Mouse (Mus musculus) spleen, postnatal 14 days (tissue): Measurements from ENCODE around the gene Astn2.

Source experiments
- DNase-seq, 2 experiments: peaks; one replicate each; pipeline ENCODE4 v3.0.0; 2021 to 2022; ENCODE audit warnings: low spot score in 2 of 2

The Astn2 gene

DNA sequence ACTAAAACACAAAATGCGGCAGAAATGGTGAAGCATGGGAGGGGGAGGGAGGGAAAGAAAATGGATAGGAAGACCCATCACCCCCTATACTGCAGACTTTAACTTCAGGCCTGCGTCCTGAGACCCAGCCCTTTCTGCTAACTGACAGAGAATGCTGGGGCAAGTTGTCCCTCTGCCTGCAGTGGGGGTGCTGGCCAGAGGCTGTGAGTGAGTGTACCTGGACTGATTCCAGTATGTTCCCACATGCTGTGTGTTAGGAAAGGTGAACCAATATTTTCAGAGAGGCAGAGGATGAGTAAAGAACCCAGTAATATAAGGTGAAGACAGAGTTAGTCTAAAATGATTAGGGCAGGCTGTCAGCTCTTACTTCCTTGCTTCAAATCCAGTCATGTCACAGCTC, 561.2 kb downstream of the Astn2 start:
- DNase-seq, result no peak

DNA sequence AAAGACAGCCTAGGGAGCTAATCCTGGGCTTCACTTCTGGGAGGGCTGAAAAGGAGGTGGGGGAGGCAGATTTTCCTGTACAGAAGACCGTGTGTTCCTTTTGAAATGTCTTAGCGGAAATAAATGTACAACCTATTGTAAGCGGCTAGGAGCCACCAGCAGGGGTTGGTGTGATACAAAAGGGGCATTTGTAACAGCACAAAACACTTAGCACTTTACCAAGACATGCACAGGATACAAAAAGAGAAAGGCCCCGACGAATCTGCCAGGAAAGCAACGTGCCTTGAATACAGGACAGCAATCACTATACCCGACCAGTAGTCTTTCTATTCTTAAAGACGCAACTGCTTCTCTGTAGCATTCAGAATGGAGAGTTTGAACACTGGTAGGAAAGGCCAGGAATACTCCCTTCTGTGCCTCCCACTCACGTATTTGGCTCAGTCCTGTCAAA, 564.8 kb downstream of the Astn2 start:
- no peak for DNase-seq

DNA sequence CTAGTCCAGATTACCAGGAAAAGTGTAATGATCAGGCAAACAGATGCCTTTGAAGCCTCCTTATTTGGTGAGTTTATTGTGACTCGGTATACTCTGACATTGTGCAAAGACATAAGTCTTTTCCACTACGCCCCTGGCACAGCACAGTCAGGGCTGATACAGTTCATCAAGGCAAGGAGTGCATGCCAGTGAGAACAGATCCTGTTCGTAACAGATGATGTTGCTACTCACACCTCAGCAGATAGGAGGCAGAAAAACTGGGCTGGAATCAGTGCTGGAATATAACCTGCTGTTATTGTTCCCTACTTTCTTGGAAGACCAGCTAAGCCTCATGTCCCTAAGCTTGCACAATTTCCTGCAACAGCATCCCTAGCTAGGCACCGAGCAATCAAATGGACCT, 565.6 kb downstream of the Astn2 start:
- DNase-seq, result no peak

DNA sequence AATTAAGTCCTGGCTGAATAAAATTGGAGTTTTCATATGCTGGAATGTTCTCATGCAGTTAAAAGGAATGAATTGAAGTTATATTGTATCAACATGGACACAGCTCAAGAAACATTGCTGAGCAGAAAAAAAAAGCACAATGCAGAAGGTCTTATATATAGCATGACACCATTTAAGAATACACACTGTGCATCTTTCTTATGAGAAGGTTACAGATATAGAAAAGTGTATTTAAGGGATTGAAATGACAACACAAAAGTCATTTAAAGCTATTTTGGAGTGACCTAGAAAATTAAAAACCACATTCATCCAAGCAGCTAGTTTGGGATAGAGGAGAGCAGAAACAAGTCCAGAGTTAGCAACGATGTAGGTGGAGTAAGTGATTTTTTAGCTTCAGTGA, 571.4 kb downstream of the Astn2 start:
- DNase-seq, result no peak

DNA sequence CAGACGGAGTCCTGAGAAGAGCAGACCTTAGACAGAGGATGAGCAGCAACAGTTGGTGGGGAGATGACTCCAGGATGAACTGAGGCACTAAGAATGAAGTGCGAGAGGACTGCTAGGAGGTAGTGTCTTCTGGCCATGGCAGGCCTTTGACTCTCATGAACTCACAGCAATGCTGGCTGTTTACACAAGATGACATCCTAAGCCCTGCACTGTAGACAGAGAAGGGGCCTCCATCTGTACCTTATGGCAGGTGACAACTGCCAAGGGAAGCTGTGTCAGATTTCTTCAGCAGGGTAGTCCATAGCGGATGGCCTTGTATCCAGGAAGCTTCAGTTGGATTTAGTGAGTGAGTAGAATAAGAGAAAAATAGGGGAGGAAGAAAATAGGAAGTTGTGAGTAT, 572.5 kb downstream of the Astn2 start:
- no peak for DNase-seq

DNA sequence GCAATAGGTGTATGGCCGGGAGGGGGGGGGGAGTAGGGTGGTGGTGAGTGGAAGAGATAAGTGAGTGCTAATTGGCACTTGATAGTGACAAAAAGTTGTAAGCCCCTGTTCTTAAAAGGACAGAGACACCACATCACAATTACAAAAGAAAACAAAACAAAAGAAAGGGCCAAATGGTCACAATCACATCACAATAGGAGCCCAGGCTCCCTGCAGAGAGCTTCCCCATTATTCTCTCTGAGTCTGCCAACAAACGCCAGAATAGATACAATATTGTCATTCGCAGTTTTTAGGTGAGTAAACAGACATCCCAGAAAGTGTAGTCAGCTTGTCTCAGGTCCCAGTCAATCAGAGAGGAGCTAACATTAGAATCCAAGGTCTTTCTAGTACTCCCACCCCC, 573.9 kb downstream of the Astn2 start:
- DNase-seq, result no peak

DNA sequence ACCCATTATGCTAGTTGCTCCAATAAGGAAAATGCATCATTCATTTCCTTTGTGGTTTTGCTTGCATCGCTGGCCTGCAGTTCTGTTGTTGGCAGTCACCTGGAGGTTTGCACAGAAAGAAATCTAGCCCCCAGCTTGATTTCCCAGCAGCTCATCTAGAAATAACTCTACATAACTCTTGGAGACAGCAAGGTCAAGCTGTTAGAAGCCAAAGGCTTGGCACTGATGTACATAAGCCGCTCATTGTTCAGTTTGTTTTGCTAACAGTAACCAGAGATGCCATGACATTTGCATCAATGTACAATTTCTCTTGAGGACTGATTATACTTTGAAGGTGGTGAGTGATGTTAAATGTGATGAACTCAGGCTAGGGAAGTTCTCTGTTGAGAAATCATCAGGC, 583.3 kb downstream of the Astn2 start:
- no peak for DNase-seq

DNA sequence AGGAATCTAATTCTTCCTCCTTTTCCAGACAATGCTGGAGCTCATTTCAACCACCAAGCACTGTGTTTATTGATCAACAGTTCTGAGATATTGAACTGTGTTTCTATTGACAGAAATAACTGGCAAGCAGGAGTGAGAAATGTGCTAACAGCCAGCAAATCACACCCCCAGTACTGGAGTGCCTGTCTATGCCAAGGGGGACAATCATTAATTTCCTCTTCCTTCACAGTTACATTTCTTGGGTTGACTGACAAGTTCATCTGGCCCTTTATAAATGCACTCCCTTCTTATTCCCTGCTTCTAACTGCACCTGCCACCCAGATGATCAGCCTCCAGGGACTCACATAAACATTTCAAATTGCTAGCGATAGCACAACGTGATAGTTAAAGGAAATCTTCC, 584.2 kb downstream of the Astn2 start:
- no peak for DNase-seq

DNA sequence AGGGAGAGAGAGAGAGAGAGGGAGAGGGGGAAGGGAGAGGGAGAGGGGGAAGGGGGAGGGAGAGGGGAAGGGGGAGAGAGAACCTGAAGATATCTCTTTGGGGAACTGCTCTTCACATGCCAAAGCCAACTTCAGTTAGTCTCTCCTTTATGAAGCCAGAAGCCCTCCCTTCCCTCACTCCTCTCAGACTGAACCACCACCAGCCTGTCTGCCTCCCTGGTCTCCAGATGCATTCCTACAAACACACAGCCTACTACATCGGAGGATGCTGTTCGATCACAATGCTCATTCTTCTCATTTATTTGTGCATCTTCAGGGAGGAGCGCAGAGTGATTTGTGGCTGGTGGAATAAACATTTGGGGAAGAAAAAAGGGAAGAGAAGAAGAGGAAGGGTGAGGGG, 584.6 kb downstream of the Astn2 start:
- no peak for DNase-seq

DNA sequence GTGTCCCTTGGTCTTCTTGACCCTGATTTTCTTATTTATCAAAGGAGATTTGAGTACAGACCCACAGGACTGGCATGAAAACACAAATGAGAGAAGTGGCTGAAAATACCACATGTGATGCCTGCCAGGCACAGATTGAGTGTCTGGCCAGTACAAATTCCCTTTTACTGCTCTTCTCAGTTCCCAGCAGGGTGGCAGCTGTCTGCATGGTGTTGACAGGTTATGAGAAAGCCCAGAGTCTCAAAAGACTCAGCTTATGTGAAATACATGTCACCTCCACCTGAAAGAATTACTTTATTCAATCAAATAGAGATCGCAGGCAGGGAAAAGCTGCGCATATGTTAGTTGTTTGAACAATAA, 590.3 kb downstream of the Astn2 start:
- DNase-seq, result no peak

DNA sequence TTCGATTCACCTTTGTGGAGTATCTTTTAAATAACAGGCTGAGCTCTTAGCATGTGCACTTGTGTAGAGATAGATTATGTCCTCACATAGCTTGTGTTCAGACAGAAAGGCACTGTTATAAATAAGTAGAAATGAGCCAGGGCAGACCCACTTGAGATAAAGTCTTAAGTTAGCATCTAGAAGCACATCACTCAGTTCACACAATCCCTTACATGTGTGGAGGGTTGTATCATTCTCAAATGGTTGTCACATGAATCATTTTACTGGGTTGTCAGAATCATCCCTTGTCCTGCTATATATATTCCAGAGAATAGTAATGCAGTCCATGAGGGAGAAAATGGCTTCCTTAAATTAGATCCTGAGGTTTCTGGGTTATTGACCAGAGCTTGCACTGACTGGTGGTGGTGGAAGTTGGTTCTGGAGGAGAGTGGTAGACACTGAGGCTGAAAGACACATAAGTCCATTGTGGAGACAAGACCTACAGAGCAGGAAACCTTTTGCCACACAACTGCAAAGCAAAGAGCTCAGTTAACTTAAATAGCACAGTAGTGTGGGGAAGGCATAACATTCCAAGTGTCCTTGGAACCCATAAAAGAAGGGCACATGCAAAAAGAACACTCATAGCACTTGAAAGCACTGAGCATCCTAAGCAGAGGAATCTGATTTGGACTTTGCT, 590.8 kb downstream of the Astn2 start:
- DNase-seq, result no peak

DNA sequence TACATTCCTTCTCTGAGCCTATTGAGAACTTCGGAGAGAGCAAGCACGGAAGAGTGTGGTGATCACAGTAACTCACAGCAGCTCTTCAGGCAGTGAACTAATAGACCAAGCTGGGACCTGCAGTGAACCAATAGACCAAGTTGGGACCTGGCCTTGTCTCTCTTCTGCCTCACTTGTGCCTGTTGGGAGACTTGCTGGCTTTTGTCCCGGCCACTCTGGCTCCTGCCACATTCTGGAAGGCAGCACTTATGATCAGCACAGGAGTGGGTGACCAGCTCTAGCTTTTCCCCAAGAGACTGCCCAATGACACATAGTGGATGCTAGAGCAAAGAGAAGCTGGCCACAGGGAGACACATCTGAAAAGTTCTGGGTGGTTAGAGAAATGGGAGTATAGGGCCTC, 597.1 kb downstream of the Astn2 start:
- DNase-seq, result no peak

DNA sequence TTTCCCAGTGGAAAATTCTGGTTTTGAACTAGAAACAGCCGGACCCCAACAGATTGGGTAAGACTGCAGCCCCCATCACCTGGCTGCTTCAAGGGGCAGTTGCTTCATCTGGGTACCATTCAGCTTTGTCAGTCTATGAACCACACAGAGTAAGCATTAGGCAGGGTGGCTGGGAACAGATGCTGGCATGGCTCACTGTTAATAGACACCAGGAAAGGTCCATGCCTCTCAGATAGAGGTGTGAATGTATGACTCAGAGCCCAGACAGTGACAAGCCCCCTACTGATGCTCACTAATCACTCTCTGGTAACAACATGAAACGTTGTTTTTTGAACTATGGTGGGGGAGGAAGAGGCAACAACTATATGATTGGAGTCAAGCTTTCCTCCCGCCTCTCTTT, 603.2 kb downstream of the Astn2 start:
- no peak for DNase-seq

DNA sequence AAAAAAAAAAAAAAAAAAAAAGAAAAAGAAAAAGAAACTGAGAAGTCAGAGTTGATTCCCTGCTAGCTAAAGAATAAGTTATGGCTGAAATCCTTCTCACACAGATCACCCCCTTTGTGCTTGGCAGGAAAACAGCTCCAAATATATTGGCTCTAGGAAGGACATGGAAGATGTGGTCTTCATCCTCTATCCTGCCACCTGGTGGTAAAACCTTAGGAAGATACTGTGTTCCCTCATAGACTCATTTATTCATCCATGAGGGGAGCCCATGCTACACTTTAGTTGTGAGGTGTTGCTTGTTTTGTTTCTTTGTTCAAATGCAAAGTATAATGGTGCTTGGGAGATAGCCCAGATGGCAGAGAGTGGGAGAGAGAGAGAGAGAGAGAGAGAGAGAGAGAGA, 613.4 kb downstream of the Astn2 start:
- DNase-seq, result no peak

DNA sequence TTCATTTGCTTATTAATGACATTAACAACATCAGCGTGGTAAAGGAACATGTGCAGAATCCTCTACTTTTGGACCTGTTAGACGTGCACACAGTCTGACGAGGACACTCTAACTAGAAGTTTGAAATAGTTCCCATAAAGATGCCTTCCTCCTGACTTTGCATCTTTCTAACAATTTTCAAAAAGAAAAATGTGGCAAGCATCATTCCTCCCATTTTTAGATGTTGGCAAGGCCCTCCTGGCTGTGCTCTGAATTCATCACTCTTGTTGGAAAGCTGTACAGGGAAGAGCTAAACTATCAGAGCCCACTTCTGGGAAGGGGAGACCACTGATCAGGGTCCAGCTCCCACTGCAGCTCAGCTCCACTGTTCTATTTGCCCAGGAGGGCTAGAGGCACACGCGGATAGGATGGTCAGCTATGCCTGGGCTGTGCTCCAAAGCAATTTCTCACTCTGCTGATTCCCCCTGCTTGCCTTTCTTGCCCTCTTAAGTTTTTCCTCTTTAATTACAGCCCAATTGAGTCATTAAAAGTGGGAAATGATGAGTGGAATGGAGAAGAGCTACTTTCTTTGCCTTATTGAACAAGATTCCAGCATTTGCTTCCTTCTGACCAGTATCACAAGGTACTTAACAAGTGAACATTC, 630.9 kb downstream of the Astn2 start:
- DNase-seq, result no peak

DNA sequence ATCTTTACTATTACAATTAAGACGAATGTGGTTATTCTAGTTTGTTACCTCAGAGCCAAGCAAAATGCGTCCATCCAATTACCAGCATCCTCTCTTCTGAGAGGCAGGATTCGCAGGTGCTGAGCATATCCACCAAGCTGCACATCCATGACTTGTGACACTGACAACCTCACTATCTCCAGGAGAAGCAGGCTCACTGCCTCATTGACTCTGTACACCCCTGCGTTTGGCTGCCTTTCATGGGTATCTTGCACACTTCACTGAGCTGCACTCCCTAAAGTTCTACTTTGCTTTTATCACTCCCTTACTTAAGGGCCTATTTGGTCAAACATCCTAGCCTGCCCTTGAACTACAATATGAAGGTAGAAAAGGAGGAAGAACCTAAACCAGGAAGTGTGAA, 633.5 kb downstream of the Astn2 start:
- DNase-seq, result no peak

DNA sequence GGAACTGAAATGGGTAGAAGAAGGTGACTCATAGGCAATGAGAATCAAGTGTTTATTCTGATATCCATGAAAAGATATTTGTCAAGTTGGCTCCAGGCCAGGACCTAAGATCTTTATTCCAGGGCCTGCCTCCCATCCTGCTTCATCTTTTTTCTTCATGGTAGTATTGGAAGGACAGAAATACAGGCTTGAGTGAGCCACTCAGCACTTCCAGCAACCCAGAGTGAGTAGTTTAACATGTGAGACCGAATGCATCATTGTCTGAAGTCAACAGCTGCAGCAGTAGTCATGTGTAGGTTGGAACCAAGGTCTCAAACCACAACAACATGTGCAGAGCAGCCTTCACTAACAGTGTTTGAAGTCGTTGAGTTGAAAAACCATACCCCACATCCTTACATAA, 636.5 kb downstream of the Astn2 start:
- DNase-seq, result no peak

DNA sequence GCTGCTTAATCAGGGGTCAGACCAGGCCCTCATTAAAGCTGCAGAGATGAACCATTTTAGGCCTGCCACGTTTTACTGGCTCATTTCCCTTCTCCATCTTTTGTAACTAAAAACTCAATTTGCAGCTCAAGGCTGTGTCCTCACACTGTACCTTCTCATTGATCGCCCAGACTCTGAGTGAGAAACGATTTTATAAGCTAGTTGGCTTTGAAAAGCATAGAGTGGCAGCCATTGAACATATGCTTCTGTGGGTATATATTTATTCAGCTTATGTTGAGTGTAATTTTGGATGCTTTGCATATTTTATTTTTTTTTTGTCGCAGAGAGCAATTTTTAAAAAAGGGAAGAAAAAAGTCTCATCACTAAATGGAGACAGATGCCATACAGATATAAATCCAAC, 637.0 kb downstream of the Astn2 start:
- DNase-seq, result no peak

DNA sequence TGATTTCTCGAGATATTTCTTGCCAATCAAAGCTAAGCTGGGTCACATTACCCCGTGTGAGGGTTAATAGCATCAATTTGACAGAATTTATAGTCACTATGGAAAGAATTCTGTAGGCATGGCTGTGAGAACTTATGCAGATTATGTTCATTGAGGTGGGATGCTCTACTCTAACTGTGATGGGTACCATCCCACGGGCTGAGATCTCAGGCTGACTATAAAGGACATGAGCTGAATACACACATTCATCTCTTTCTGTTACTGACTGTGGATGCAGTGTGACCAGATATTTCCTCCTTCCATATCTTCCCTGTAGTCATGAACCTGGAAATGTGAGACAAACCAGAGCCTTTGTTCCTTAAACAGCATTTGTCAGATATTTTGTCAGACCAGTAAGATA, 639.1 kb downstream of the Astn2 start:
- no peak for DNase-seq

DNA sequence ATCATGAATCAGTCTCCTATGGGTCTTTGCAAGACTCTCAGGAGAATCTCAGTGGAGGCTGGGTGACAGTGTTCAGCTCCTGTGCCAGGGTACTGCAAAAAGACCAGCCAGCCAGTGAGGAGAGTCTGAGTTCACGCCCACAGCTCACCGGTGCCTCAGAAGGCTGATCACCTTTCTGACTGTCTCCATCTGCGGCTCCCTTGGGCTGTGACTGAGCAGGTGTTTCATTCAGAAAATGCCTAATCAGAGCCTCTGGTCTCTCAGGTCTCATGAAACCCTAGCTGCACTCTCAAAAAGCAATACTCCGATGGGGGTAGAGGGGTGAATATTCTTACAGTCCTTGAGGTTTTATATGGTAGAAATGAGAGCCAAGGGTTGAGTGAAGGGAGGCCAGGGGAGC, 640.1 kb downstream of the Astn2 start:
- no peak for DNase-seq

DNA sequence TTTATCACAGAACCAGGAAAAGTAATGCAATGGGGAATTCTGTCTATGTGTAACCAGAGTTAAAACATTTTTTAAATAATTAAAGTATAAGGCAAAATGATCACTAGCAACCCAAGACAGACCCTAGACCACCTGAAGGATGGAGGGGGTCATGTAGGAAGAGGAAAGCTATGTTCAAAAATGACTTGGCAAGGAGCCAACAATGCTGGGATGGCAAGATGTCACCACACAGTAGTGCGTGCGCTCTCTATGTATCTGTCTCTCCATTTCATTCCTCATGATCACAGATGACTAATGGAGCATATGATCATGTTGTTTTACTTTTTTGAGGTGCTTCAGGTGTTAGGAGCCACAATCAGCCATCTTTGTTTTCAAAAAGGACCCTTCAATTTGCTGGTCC, 640.6 kb downstream of the Astn2 start:
- DNase-seq, result no peak

DNA sequence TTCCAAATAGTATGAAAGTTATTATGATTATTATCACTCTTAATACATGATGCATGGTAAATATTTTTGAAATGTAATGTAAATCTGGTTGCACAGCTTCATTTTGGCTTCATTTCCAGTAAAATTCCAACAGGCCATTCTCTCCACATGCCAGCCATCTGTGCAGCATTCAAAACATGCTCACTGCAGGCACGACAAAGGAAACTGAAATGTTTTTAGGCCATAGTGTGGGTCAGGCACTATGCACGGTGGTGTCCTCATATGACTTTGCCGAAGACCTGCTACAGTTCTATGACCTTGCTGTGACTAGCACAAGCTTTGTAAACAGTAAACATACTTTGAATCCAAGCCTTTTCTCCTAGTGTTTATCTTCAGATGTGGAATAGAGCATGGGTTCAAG, 642.3 kb downstream of the Astn2 start:
- no peak for DNase-seq

DNA sequence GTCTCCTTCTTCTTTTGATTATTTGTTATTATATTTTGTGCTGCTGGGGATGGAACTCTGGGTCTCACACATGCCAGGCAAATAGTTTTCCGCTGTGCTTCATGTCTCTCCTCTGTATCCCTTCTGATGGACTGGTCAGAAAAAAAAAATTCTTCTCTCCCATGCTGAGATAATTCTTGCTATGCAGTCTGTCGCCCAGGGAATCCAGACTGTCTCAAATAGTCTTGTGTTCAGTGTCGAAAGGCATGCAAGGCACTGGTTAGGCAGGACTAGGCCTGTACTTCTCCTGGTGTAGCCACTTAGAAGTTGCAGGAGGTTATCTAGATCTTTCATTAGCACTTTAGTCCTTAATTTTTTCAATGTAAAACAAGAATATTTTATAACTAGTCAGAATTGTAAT, 642.8 kb downstream of the Astn2 start:
- no peak for DNase-seq

DNA sequence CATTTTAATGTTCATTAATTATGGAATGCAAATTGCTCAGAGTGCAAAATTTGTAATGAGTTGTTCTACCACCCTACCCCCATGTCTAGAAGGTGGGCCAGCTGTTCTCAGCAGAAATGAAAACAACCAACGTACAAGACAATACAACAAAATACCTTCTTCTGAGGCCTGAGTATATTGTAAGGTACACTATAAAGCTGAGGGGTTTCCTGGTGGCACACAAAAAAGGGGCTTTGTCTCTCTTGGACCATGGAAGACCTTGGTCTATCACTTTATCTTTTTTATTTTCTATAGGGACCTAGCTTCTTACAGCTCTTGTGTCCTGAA, 645.6 kb downstream of the Astn2 start:
- no peak for DNase-seq
